Mouse (Mus musculus): ENCODE data around the gene Tbc1d19.

DNA sequence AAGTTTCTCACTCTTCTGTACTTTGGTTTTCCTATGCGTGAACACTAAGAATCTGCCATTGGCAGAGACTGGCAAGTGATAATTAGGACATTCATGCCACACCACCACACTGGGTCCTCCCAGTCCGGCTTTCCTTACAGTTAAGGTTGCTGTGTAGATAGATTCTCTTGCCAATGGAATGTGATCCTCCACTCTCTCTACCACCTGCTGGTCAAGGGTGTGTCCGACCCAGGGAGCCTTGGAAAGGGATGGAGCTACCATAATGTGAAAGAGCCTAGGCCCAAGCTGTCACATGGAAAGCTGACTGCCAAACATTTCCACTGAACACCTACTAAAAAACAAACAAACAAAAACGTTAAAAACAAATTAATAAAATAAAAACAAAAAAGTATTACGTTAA is 121.6 kb downstream of the Tbc1d19 start:
- TF ChIP-seq CTCF (IDR thresholded peaks at IDR 0.05; ENCODE audit: control insufficient read depth, insufficient read depth, low read length) (no peak), POLR2A (IDR thresholded peaks at IDR 0.05; ENCODE audit: borderline replicate concordance, control insufficient read depth, low read depth, low read length) (no peak)

Data from bone marrow, adult 2 months (tissue).